Mouse (Mus musculus) intestine, embryonic 16.5 days (tissue): ENCODE measurements around the gene Rufy3. TPM values are rescaled to one million over a fixed set of nuclear protein-coding genes. Genes with fewer than 3 reads are reported as not detected.

Source experiments
- ATAC-seq: fragments of 200-750 bp; cut with Nextera tagmentation; 2 replicates; pipeline ENCODE4 v1.8.0; 2017; ENCODE audit warnings: moderate TSS enrichment, moderate library complexity
- H3K27ac ChIP-seq: fragments of 300-500 bp; sonication (generic); 2 replicates; pipeline ENCODE4 v1.5.1; 2014; ENCODE audit warnings: mild to moderate bottlenecking, low read length
- H3K27me3 ChIP-seq: fragments of 300-500 bp; sonication (generic); replicated peaks from 2 replicates; pipeline ENCODE4 v1.6.1; 2014; ENCODE audit warnings: low read length, control low read depth, mixed read lengths; ENCODE audit not compliant: control insufficient read depth, insufficient read depth
- H3K36me3 ChIP-seq: fragments of 300-500 bp; sonication (generic); 2 replicates; pipeline ENCODE4 v1.6.1; 2014; ENCODE audit warnings: low read length, control low read depth; ENCODE audit not compliant: control insufficient read depth, insufficient read depth
- H3K4me1 ChIP-seq: fragments of 300-500 bp; sonication (generic); 2 replicates; pipeline ENCODE4 v1.6.1; 2014; ENCODE audit warnings: low read length, control low read depth, mixed read lengths; ENCODE audit not compliant: control insufficient read depth, insufficient read depth
- H3K4me2 ChIP-seq: fragments of 300-500 bp; sonication (generic); 2 replicates; pipeline ENCODE4 v1.6.1; 2014; ENCODE audit warnings: low read depth, low read length, control low read depth
- H3K4me3 ChIP-seq: fragments of 300-500 bp; sonication (generic); 2 replicates; pipeline ENCODE4 v1.5.1; 2014; ENCODE audit warnings: mild to moderate bottlenecking, low read length
- H3K9ac ChIP-seq: fragments of 300-500 bp; sonication (generic); 2 replicates; pipeline ENCODE4 v1.6.1; 2014; ENCODE audit warnings: low read depth, low read length
- H3K9me3 ChIP-seq: fragments of 300-500 bp; sonication (generic); 2 replicates; pipeline ENCODE4 v1.6.1; 2016; ENCODE audit warnings: low read length, control low read depth; ENCODE audit not compliant: control insufficient read depth
- WGBS: fragments of 180-500 bp; shearing (Covaris S2); extraction: QIAGEN DNeasy Blood & Tissue Kit; methylation state at CpG from one replicate; pipeline ENCODE4 v1.1.7; 2014; 5-methylcytosine and 5-hydroxymethylcytosine counted together
- polyA plus RNA-seq: library from polyadenylated mRNA; unstranded; fragments of >200 nt; fragmentation: Nextera tagmentation; extraction: Ambion mirVana; gene quantifications from 2 replicates; pipeline ENCODE4 v1.2.1, GENCODE M21; 2015

The Rufy3 gene
- polyA plus RNA-seq, 1 experiment from 2014 or later, result 14.3 TPM

DNA sequence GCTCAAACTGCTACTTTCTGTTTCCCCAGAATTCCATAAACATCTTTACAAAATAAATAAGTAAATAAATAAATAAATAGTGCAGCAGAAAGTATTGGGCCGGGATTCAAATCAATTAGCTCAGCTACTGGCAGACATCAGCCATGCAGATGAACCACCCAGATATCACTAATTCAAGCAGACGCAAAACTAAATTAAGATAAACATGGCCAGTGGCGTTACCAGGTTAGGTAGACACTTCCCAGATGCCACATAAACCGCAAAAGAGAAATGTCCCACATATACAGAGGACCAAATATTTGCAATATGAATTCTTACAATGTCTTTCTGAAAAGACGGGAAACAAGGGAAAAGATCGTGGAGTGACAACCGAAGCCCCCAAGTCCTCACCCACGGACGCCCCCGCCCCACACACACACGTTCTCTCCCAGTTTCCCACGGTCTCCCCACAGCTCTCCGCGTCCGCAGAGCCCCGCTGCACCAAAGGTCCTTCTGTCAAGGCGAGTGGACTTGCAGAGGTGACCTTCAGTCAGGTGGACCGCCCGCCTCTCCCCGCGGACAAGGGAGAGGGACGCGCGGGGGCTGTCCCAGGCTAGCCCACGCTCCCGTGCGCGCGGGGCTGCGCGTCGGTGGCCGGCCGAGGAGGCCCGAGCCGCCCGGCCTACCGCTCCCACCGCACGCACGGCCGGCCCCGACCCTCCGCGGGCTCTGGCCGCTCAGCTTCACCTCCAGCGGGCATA lies 110.0 kb downstream of the Rufy3 start:
- Histone ChIP-seq H3K4me1 (peaks cover 11% of the 10 kb centered on the region; the same call in 1 of the 2 replicates), H3K36me3 (peaks cover 9% of the 10 kb centered on the region), H3K9ac (peak overlapping the region; percentile 96), H3K4me2 (peak overlapping the region; percentile 78), H3K9me3 (no peaks in the 10 kb centered on the region), H3K27ac (peak overlapping the region; percentile 97), H3K4me3 (peak overlapping the region; percentile 97), H3K27me3 (no peaks in the 10 kb centered on the region)
- peak; percentile 31 for ATAC-seq
- WGBS, result 1% methylated on average over 42 of the region's 47 CpGs

DNA sequence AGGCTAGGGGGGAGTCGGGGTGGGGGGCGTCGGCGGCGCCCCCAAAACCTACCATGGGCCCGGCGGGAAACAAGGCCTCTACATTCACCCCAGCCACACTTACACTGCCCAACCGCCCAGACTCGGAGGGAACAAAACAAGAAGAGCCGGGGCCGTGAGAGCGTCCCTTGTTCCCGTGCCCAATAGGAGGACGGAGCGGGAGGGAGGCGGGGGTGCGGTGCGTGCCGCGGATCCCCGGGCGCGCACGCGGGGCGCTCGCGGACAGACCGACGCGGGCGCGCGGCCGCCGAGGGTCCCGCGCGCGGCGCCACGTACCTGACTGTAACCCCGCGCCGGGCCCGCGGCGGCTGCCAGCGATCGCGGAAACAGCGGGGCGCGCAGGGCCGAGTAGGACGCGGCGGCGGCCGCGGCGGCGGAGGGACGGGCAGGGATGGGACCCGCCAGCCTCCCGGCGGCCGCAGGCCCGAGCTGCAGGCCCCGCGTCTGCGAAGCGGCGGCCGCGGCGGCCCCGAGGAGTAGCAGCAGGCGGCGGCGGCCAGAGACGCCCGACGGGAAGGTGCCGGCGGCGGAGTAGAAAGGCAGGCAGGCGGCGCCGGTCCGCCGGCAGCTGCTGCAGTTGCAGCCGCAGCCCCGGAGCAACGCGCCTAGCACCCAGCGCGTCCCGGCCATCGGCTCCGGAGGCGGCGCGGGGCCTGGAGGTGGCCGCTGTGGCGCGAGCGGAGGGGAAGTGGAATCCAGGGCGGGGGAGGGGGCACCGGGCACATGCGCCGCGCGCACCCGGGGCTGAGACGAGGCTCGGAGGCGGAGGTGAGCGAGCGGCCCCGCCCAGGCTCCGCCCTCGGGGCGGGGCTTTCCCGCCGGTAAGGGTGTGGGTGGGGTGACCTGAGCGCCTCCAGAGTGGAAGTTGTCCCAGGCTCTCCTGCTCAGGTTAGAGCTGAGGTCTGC lies 110.9 kb downstream of the Rufy3 start, which contains the start of gene Grsf1:
Grsf1 (minus strand) TSS at position 729 of the 945 bp plus-strand sequence.
- H3K9ac ChIP-seq, result peak within 1 kb of the TSS; percentile 96
- under 1% methylated on average over 112 of the region's 127 CpGs for WGBS
- H3K36me3 ChIP-seq, result peaks cover 3% of the 10 kb centered on the region; the same call in 1 of the 2 replicates
- H3K4me1 ChIP-seq, result peaks cover 11% of the 10 kb centered on the region; the same call in 1 of the 2 replicates
- peak within 1 kb of the TSS; percentile 97 for H3K27ac ChIP-seq
- H3K9me3 ChIP-seq, result no peaks in the 10 kb centered on the region
- ATAC-seq, result peak; percentile 95
- H3K4me2 ChIP-seq, result peak within 1 kb of the TSS; percentile 78
- no peaks in the 10 kb centered on the region for H3K27me3 ChIP-seq
- peak within 1 kb of the TSS; percentile 97 for H3K4me3 ChIP-seq

GRCm38 (mm10) chr5:88678929-88679328 lies 114.1 kb downstream of the Rufy3 start:
- Histone ChIP-seq H3K4me1 (peaks cover 6% of the 10 kb centered on the region; the same call in 1 of the 2 replicates), H3K4me3 (no peak overlapping the region), H3K9ac (0 out of 2 replicates have a peak overlapping the region, but pooled peaks have one; percentile 8), H3K36me3 (no peaks in the 10 kb centered on the region), H3K4me2 (peak overlapping the region; percentile 10), H3K27me3 (no peaks in the 10 kb centered on the region), H3K9me3 (no peaks in the 10 kb centered on the region), H3K27ac (no peak overlapping the region)
- 39% methylated on average over 7 of the region's 7 CpGs for WGBS
- no peak for ATAC-seq

DNA sequence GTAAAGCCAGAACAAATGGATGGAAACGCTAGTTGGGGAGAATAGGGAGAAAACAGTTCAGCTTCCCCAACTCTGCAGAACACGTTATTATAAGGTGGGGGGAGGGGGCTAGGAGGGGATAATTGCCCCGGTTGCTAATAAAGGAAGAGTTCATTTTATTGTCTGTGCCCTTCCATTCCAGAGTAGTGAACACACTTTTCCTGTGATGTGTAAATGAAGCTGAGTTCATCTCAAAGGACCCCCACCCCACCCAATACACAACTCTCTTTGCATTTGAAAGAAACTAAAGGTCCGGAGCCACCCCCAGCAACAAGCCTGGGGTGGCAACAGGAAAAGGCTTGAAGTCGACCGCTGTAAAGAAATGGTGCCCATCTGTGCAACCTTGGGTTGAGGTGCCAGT lies 114.5 kb downstream of the Rufy3 start:
- Histone ChIP-seq H3K36me3 (no peaks in the 10 kb centered on the region), H3K9me3 (no peaks in the 10 kb centered on the region), H3K4me1 (0 out of 2 replicates have a peak, but pooled peaks cover 4% of the 10 kb centered on the region), H3K4me3 (no peak overlapping the region), H3K4me2 (peak overlapping the region; percentile 10), H3K9ac (no peak overlapping the region), H3K27me3 (no peaks in the 10 kb centered on the region), H3K27ac (no peak overlapping the region)
- WGBS, result 18% methylated on average over 6 of the region's 6 CpGs
- no peak for ATAC-seq

GRCm38 (mm10) chr5:88680567-88680966 lies 115.7 kb downstream of the Rufy3 start:
- Histone ChIP-seq H3K4me1 (0 out of 2 replicates have a peak, but pooled peaks cover 3% of the 10 kb centered on the region), H3K4me3 (no peak overlapping the region), H3K27me3 (no peaks in the 10 kb centered on the region), H3K9ac (no peak overlapping the region), H3K36me3 (no peaks in the 10 kb centered on the region), H3K4me2 (no peak overlapping the region), H3K27ac (no peak overlapping the region), H3K9me3 (no peaks in the 10 kb centered on the region)
- 85% methylated on average over 6 of the region's 6 CpGs for WGBS
- ATAC-seq, result no peak

DNA sequence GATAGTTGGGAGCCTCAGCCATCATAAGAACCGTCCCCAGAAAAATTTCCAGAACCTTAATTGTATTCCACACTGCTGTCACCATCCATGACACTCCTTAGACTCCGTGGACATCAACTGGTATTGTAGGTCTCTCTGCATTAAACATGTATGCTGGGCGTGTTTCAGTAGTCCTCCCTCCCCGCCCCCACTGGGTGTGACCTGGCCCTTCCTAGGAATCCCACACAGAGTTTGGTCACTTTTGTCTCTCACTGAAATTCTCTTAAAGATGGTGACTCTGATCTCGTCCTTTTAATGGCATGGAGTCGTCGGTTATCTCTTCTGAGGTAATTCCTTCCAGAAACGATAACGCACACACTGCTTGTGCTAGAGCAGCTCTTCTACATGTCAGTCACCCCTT lies 118.9 kb downstream of the Rufy3 start:
- H3K36me3 ChIP-seq, result no peaks in the 10 kb centered on the region
- H3K9me3 ChIP-seq, result no peaks in the 10 kb centered on the region
- 0 out of 2 replicates have a peak, but pooled peaks cover 3% of the 10 kb centered on the region for H3K4me1 ChIP-seq
- no peak overlapping the region for H3K4me3 ChIP-seq
- H3K9ac ChIP-seq, result no peak overlapping the region
- no peak overlapping the region for H3K27ac ChIP-seq
- no peak for ATAC-seq
- no peak overlapping the region for H3K4me2 ChIP-seq
- no peaks in the 10 kb centered on the region for H3K27me3 ChIP-seq
- 76% methylated on average over 9 of the region's 9 CpGs for WGBS

DNA sequence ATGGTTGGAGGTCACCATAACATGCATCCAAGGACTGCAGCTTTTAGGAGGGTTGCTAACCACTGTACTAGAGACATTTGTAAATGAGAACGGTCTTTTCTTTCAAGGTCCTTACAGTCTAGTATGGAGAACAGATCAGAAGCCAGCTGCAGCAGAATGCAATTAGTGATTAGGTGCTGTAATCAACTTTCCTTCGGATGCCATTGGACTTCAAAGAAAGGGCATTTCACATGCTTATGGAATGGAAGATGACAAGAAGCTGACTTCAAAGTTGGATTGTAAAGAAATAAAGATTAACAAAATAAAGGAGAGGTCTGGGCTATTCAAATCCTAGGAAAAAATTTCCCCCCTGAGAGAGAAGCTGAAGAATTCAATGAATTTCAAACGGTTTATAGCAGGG lies 119.4 kb downstream of the Rufy3 start:
- H3K27ac ChIP-seq, result no peak overlapping the region
- H3K4me3 ChIP-seq, result no peak overlapping the region
- H3K4me1 ChIP-seq, result 0 out of 2 replicates have a peak, but pooled peaks cover under 1% of the 10 kb centered on the region
- ATAC-seq, result no peak
- no peaks in the 10 kb centered on the region for H3K9me3 ChIP-seq
- no peaks in the 10 kb centered on the region for H3K36me3 ChIP-seq
- H3K27me3 ChIP-seq, result no peaks in the 10 kb centered on the region
- no peak overlapping the region for H3K9ac ChIP-seq
- WGBS, result 21% methylated on average over 3 of the region's 3 CpGs
- H3K4me2 ChIP-seq, result no peak overlapping the region

GRCm38 (mm10) chr5:88685306-88685705 lies 120.5 kb downstream of the Rufy3 start:
- no peaks in the 10 kb centered on the region for H3K36me3 ChIP-seq
- no peaks in the 10 kb centered on the region for H3K4me1 ChIP-seq
- no peak overlapping the region for H3K9ac ChIP-seq
- WGBS, result 25% methylated on average over 6 of the region's 6 CpGs
- no peaks in the 10 kb centered on the region for H3K27me3 ChIP-seq
- no peaks in the 10 kb centered on the region for H3K9me3 ChIP-seq
- ATAC-seq, result no peak
- H3K4me2 ChIP-seq, result no peak overlapping the region
- H3K4me3 ChIP-seq, result no peak overlapping the region
- no peak overlapping the region for H3K27ac ChIP-seq

- Histone ChIP-seq H3K27ac (no peak overlapping the region), H3K4me2 (no peak overlapping the region), H3K4me1 (peaks cover 2% of the 10 kb centered on the region; the same call in 1 of the 2 replicates), H3K4me3 (no peak overlapping the region), H3K36me3 (no peaks in the 10 kb centered on the region), H3K9me3 (no peaks in the 10 kb centered on the region), H3K9ac (no peak overlapping the region), H3K27me3 (no peaks in the 10 kb centered on the region)
- whole genome bisulfite sequencing, result 62% methylated on average over 6 of the region's 6 CpGs
- no peak; the same call in 1 of the 2 replicates for ATAC-seq
Observed at GRCm38 (mm10) chr5:88685745-88686299, 121.0 kb downstream of the Rufy3 start.
